Mouse (Mus musculus) cortical plate, adult 2 months (tissue): ENCODE measurements around the gene Hmox1.

Source experiments
- CTCF ChIP-seq: fragments of 200-500 bp; IDR thresholded peaks from 2 replicates; pipeline ENCODE4 v1.5.1; 2011; ENCODE audit warnings: mild to moderate bottlenecking, control low read depth, low read length; ENCODE audit not compliant: insufficient read depth; ENCODE audit errors: extremely low read depth
- POLR2A ChIP-seq: fragments of 200-500 bp; IDR thresholded peaks from 2 replicates; pipeline ENCODE4 v1.6.1; 2011; ENCODE audit warnings: mild to moderate bottlenecking, low read length, control low read depth; ENCODE audit not compliant: insufficient read depth; ENCODE audit errors: extremely low read depth

DNA sequence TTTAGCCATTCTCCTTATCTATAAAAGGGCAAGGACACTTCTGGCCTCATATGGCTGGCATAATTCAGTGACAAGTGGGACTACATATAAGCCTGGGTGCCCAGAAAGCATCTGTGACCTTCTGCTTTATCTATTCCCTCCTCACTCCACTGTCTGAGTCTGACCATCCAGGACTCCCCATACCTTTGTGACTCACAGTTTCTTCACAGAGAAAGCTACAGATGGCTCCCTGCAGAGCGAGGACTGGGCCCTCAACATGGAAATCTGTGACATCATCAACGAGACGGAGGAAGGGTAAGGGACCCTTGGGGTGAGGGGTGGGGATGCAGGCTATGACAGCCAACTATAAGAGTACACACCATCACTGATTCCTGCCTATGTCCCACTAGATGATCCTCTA, 45.6 kb upstream of the Hmox1 start:
- no peak for TF ChIP-seq CTCF
- no peak for TF ChIP-seq POLR2A
